Mouse (Mus musculus): ENCODE data around the gene Elp6. TPM values are rescaled to one million over a fixed set of nuclear protein-coding genes. Genes with fewer than 3 reads are reported as not detected.
A peak's percentile ranks its signal among the peaks of the same experiment; 100 is the strongest.

Elp6 gene
- 1 to 10 TPM; 1.8 to 2.4 TPM for total RNA-seq (2021)

DNA sequence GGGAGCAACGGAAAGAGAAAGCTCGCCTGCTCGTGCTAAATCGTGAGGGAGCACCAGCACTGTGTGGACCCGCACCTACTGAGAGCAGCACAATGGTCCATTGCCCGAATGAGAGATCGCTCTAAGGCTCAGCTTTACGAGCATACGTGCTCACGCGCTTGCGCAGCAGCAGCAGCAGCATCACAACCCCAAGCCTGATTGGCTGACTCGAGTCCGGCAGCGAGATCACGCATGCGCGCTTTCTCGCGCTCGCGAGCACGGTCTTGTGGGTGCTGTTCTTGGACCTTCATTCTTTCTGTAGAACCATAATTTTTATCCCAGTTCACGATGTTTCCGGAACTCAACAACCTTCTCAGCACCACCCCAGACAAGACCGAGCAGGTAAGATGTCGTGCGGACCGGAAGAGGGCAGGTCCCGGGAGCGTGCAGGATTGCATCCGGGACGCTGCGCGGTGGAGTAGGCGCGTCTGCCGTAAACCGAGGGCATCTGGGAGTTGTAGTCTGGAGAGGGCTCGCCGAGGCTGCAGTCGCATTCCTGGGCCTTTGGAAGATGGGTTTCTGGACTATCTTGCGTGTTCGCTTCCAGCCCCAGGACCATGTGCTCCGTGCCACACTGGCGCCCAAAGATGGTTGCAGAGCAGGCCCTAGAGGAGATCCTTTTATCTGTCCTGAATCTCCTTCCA is at the start of gene Elp6:
Elp6 (plus strand) TSS at position 205 of the 683 bp plus-strand sequence.
- peak; percentile 85 for DNase-seq (ENCODE audit: low spot score)
- intact Hi-C loops (cut with DNase I) = no loop called here

DNA sequence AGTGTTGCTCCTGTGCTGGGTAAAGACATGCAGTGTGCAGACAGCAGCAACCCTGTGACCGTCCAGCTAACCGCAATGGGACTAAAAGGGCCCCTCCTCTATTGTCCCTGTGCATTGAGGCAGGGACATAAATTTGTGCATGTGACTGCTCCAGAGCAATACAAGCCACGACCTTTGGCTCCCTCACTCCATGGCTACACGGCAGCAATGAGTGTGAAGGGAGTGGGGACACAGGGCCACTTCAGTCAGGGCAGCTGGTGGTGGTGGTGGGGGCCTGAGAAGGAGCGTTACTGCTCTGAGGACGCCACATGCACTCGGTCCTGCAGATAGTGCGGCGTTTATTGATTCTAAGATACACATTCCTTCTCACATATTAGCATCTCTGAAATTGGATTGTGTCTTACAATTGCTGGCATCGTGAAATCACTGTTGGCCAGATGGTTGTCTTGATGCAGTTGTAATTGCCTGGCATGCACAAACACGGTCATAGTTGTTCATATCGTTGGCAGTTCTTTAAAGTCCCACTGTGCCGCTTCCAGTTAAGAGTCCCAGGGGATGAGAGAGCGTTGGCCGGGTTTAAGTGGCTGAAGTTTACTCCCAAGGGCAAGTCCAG is 49.5 kb upstream of the Elp6 start:
- no peak for DNase-seq (ENCODE audit: low spot score)
- intact Hi-C loops (cut with DNase I) = no loop called here

DNA sequence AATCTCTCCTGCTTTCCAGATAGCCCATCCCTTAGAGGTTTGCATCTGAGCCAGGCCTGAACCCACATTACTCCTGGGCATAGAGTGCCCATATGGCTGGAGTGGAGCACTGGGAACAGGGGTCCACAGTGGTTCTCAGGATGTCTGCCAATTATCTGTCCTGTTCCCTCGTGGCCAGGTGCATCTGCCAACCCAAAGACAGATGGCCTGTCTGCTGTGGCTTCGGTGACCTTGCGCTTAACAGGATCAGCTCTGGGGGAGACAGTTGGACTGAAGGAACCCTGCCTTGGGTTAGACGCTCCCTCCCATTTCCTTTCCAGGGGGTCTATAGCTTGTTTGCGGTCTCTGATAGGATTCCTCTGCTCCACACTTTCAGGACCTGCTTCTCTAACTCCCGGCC is 46.3 kb upstream of the Elp6 start:
- no peak for DNase-seq (ENCODE audit: low spot score)
- intact Hi-C loops (cut with DNase I) = no loop called here

DNA sequence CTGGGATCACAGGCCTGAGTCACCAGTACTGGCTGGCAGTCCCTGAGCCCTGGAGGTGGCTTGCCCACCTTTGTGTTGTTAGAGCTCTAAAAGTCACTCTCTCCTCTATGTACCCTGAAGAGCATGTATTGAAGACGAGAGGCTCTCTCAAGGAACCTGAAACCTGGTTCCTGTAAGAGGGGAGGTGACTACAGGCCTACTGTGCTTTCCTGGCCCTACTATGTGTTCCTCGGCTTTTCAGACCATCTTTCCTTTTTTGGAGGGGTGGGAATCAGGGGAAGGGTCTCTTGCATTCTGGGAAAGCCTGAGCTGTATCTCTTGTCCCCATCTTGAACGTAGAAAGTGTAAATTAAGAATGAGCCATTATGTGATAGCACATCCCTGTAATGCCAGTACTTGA is 45.9 kb upstream of the Elp6 start:
- intact Hi-C loops (cut with DNase I) = no loop called here
- no peak for DNase-seq (ENCODE audit: low spot score)

DNA sequence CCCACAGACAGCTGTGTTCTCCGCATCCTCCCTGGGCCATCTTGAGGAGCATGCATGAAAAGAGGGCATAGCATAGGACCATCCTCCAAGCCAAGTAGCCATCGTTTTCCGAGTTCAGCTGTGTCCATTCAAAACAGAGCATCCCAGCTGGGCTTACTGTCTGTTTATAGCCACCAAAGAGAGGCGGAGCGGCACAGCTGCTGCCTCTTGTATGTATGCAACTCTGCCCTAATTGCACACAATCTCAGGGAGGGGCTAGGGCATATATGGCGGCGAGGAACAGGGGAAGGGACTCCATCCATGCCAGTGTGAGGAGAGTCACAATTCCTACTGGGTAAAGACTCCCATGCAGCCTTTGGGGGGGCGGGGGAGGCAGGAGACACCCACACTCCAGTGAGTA is 41.8 kb upstream of the Elp6 start:
- DNase-seq (ENCODE audit: low spot score) = no peak
- intact Hi-C loops (cut with DNase I) = no loop called here

DNA sequence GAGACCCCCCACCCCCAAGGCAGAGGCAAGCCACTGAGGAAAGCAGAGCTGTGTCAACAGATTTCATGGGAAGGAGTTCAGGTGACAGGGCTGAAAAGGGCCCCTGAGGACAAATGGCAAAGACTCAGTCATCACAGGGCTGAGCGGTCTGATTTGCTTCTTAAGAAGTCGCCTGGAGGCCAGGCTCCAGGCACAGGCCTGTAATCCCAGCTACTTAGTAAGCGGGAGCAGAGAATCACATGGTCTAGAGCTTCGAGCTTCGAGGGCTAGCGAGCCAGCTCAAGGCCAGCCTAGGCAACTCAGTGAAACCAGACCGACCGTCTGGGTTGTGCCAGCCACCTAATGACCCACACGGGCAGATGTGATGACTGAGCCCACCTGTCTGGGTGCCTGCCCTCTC is 40.0 kb upstream of the Elp6 start:
- intact Hi-C loops (cut with DNase I) = no loop called here
- no peak for DNase-seq (ENCODE audit: low spot score)

DNA sequence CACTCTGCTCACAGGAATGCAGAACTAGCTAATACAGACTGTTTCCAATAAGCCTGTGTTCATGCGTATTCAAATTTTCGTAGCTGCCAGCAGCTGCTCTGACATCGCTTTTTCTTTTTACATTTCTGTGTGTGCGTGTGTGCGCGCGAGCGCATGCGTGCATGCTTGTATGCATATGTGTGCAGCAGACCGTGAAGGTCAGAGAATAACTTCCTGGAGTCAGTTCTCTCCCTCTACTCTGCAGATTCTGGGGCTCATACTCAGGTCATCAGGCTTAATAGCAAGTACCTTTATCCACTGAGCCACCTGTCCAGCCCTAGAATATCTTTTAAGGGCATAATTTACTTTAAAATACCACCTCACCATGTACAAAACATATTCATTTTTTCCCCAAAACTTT is 36.6 kb upstream of the Elp6 start:
- intact Hi-C loops (cut with DNase I) = no loop called here
- no peak for DNase-seq (ENCODE audit: low spot score)

DNA sequence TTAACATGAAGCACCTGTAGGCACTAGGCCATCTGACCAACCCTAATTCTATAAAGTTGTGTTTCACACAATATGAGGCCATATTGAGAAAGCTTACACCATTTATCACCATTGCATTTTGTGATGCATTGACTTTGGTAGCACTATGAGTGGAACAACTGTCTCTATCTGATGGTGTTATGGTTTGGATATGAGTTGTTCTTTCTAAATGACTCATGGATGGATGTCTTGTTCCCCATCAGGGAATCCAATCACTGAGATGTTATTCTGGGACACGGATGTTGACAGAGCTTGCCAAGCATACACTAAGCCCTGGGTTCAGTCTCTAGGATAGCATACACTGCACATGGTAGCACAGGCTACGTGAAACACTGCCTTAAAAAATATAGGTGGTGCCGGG is 32.6 kb upstream of the Elp6 start:
- intact Hi-C loops (cut with DNase I) = no loop called here
- no peak for DNase-seq (ENCODE audit: low spot score)

DNA sequence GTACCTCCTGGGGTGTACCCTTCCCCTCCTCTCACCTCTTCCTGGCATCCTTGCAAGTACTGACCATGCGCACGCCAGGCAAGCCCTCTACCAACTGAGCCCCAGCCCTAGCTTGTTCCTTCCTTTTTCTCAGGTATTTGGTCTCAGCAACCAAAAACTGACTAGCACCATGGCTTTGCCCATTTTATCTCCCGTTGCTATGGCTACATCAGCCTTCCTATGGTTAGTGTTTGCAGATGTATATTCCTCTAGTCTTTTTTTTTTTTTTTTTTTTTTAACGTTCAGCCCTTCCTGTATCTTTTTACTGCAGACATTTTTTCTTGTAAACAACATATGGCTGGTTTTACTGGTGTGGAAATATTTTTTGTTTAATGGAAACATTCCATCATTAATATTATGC is 31.5 kb upstream of the Elp6 start:
- intact Hi-C loops (cut with DNase I) = no loop called here
- DNase-seq (ENCODE audit: low spot score) = no peak

DNA sequence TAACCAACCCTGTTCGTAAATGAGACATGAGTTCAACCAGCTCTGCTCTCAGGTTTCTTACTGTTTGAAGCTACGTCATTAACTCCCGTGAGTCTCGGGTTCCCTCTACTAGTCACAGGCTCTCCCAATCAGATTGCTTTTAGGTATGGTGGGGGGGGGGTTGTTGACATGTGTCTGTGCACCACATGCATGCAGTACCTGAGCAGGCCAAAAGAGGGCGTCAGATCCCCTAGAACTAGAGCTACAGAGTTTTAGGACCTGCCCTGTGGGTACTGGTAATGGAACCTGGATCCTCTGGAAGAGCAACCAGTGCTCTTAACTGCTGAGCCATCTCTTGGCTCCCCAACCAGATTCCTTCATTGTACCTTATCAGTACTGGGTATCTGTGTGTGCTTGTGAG is 29.1 kb upstream of the Elp6 start:
- intact Hi-C loops (cut with DNase I) = no loop called here
- DNase-seq (ENCODE audit: low spot score) = no peak

DNA sequence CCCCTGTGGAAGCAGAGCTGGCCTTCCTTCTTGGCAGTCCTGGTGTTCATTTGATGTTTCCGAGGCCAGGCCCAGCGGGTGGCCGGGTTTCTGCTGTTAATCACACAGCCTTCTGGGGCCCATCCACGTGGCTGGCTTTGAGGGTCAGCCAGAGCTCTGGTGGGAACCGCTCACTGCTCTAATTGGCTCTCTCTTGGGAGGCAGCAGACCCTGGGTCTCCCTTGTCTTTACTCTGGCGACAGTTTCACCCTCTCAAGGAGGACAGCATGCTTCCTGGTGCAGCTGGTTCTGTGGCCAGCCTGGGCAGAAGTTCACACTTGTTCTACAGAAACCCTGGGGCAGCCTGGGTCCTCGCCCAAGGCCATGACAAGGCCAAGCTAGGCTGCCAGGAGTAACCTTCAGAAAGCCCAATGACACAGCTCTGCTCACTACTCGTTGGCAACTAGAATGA is 27.5 kb upstream of the Elp6 start:
- DNase-seq (ENCODE audit: low spot score) = no peak
- intact Hi-C loops (cut with DNase I) = no loop called here

DNA sequence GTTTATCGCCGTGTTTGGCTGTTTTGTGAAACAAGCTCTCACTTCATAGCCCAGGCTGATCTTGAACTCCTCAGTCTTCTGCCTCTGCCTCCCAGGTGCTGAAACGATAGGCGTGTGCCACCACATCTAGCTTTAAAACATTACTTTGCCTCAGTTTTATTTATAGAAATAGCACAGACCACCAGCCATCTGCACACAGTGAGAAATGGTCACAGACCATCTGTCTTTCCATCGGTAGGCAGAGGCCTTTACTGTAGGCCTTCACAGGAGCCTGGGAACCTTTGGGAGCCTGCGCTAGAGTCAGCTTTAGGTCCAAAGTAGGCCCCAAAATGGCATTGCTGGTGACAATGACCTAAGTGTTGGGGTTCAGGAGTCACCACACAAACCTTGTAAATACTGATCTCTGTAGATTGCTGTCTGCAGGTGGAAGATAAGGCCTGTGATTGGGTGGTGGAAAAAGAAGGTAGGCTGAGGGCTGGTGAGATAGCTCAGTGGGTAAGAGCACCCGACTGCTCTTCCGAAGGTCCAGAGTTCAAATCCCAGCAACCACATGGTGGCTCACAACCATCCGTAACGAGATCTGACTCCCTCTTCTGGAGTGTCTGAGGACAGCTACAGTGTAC is 20.8 kb upstream of the Elp6 start:
- intact Hi-C loops (cut with DNase I) = no loop called here
- no peak for DNase-seq (ENCODE audit: low spot score)

DNA sequence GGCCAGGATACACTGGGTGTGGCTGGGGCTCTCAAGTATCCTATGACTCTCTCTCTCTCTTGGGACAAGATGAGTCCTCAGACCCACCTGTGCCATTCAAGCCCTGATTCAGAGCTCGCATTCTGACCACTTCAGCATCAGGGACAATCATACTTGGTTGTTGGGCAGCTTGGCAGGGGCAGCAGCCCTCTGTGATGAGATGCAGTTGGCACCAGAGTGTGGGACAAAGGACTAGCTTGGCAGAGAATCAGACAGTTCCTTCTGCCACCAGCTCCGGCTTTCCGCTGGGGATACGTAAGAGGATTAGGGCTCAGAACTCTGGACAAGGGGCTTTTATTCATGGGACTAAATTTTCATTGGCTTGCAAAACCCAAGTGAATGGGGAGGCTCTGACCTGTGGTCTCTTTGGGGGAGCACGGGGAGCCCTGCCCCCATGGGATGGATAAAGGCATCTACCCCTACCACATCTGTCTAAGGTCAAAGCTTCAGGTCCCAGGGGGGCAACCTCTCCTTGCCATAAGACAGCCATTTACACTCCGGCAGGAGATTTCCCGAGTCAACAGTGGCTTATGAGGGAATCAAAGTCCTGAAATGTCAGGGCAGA is 17.6 kb upstream of the Elp6 start:
- no peak for DNase-seq (ENCODE audit: low spot score)
- intact Hi-C loops (cut with DNase I) = no loop called here

DNA sequence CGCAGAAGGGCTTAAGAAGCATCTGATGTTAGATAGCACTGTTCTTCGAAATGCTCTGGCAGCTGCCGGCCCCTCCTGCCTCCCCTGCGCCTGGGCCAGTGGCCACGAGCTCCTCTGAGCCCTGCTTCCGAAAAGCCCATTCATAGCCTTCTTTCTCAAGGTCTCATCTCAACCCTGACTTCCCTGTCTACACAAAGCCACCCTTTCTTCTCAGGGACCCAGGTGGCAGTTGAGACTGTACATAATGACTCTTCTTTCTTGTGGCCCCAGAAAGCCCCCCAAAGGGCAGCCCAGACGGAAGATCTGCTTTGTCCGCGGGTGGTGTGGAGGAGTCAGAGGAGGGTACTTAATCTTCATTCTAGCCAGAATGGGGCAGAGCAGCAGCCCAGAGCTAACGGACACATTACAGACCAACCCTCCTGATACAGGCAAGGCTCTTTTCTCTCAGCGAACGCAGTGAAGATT is 11.7 kb upstream of the Elp6 start:
- intact Hi-C loops (cut with DNase I) = loop anchor here (10.0 kb wide), 1 partner anchor 98 kb away; no protein-coding TSS in a partner anchor

DNA sequence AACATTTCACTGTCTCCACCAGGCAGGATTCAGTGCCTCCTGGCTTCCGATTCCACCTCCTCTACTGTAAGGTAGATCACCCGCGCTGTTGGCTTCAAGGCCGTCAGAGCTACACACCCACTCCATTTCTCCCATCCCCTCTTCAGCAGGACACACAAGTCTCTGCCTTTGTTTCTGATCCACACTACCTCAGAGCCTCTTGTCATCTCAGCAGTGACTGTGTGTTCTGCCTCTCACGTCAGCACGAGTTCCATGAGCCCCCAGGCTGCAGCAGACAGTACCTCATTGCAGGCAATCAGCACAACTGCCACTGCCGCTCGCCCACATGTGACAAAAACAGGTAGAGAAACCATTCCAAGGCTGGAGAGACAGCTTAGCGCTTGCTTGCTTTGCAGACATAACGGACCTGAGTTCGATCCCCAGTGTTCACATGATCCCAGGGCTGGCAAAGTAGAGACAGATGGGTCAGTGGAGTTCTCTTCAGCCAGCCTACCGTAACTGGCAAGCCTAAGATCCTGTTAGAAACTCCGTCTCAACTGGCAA is 11.0 kb upstream of the Elp6 start:
- intact Hi-C loops (cut with DNase I) = loop anchor here (10.0 kb wide), 1 partner anchor 99 kb away; no protein-coding TSS in a partner anchor
- DNase-seq (ENCODE audit: low spot score) = no peak

More for the DNA sequence above, 11.7 kb upstream of the Elp6 start:
- no peak for DNase-seq (ENCODE audit: low spot score)

DNA sequence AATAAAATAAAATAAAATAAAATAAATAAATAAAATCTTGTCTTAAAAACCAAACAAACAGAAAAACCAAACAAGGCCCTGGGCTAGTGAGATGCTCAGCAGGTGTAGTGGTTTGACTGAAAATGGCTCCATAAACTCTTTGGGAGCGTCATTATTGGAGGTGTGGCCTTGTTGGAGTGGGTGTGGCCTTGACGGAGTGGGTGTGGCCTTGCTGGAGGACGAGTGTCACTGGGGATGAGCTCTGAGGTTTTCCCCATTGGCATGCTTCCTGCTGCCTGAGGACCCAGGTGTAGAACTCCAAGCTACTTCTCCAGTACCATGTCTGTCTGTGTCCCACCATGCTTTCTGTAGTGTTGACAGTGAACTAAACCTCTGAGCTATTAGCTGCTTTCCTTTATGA is 10.2 kb upstream of the Elp6 start:
- DNase-seq (ENCODE audit: low spot score) = no peak
- intact Hi-C loops (cut with DNase I) = loop anchor here (10.0 kb wide), 1 partner anchor 100 kb away; no protein-coding TSS in a partner anchor

DNA sequence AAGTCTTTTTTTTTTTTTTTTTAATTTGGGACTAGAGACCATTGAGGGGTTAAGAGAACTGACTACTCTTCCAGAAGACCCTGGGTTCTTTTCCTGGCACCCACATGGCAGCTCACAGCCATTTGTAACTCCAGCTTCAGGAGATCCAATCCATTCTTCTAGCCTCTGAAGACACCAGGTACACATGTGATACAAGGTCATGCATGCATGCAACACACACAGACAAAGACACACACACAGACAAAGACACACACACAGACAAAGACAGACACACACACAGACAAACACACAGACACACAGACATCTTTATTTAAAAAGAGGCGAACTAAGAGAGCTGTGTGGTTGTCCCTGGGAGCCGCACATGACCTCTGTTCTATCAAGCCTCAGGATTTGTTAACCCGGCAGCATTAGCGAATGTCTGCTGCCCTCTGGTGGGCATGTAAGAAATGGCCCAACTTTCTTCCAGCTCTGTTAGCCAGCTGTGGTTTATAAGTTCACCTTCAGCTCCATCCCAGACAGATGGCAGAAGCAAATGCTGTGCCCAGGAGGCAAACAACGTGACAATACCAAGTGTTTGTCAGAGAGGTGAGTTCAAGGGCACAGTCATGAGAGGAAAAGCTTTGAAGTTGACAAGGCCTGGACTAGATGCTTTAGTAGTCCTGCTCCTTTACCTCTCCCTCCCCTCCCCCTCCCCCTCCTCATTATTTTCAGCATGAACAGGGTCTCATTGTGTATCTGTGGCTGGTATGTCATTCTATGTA is 7.9 kb upstream of the Elp6 start:
- peak; percentile 28 for DNase-seq (ENCODE audit: low spot score)
- intact Hi-C loops (cut with DNase I) = loop anchor here (2.0 to 10.0 kb wide), 2 partner anchors 102 to 406 kb away; no protein-coding TSS in a partner anchor

DNA sequence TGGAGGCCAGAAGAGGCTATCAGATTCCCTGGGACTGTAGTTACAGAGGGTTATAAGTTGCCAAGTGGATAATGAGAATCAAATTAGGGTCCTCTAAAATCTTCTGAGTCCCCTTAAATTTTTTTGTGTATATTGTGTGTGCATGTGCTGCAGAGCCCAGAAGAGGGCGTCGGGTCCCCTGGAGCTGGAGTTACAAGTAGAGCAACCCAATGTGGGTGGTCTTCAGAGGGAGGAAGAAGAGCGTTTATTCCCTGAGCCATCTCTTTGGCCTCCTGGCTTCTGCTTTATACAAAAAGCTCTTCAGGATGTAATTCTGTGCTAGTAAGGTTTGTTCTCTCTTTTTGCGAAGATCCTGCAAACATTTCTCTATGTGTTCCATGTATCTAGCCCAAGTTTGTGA is 457 bp upstream of the Elp6 start:
- intact Hi-C loops (cut with DNase I) = no loop called here
- no peak for DNase-seq (ENCODE audit: low spot score)

DNA sequence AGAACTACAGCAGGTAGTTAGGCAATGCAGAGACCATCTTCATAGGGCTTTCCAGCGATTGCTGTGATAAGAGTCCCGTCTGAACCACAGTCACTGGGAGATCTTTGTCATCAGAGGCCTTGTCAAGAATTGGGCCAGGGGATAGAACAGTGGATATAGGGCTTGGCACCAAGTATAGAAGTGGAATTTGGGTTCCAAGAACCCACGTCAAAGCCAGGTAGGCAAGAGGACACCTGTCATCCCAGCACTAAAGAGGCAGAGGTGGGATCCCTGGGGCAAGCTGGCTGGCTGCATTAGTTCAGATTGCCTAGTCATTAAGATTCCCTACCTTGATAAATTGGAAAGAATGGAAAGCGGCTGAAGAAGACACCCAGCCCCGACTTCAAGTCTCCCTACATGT is 1.4 kb downstream of the Elp6 start:
- intact Hi-C loops (cut with DNase I) = no loop called here
- no peak for DNase-seq (ENCODE audit: low spot score)

DNA sequence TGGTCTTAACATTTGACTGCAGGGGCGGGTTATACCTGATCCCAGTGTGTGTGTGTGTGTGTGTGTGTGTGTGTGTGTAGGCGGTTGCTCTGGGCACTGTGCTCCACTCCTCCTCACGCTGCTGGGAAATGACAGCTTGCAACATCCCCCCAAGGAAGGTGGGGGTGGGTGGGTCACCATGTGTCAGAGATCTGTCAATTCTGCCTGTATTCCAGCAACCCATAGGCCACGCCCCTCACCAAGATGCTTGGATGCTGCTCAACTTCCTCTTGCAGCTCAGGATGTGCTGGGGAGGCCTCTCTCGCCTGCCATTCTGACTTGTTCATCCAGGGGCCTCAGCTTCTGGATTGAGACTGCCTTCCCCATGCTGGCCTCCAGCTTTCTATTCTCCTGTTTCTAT is 9.7 kb downstream of the Elp6 start:
- no peak for DNase-seq (ENCODE audit: low spot score)
- intact Hi-C loops (cut with DNase I) = no loop called here

Measured in heart, postnatal 25 days (tissue).